Mouse (Mus musculus) spleen, postnatal 14 days (tissue): ENCODE data around the gene Cd22.
"Not testable (repeated sequence)": the region's sequence is repeated elsewhere in the genome, so short reads cannot be mapped to it uniquely, and the experiment has no call there.

Source experiments
- DNase-seq, 2 experiments: peaks; one replicate each; pipeline ENCODE4 v3.0.0; 2021 to 2022; ENCODE audit warnings: low spot score in 2 of 2

The Cd22 gene

DNA sequence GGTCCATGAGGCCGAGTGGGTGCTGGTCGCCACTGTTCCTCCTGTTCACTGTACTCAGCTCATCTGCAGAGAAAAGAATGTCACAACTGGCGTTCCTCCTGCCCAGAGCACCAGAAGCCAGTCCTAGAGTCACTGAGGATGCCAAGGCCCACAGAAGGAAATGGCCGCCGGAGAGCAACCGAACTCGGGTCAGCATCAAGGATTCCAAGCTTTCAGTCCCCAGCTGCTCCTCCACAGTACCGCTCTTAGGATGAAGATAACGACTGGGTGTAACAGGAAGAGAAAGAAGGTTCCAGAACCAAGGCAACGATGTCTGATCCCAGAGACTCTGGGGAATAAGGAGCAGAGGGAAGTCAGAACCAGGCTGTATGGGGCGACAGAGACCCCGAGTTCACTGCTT lies 18.7 kb downstream of the Cd22 start, which contains the start of gene Ffar1:
TSS of gene Ffar1 (minus strand) at position 101 of the 400 bp plus-strand sequence.
- DNase-seq = no peak

- DNase-seq = peak in 1 of 2 experiments; percentile 54
Observed at GRCm38 (mm10) chr7:30859635-30860402, 20.3 kb downstream of the Cd22 start.

DNA sequence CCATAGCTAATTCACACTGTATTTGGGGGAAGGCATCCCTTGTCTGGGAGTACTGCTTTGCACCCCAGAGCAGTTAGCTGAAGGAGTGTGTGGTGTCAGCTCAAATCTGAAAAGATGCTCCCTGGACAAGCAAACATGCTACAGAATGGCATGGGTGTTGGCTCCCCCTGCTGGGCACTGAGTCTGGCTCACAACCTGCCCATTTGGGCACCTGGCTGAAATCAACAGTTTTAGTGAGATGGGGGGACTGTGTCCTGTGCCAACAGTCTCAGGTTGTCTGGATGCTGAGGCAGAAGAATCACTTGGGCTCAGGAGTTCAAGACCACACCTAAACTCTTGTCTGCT lies 20.9 kb downstream of the Cd22 start:
- peak; percentile 60 to 77 for DNase-seq

GRCm38 (mm10) chr7:30857746-30858145 lies 22.4 kb downstream of the Cd22 start:
- no peak for DNase-seq

DNA sequence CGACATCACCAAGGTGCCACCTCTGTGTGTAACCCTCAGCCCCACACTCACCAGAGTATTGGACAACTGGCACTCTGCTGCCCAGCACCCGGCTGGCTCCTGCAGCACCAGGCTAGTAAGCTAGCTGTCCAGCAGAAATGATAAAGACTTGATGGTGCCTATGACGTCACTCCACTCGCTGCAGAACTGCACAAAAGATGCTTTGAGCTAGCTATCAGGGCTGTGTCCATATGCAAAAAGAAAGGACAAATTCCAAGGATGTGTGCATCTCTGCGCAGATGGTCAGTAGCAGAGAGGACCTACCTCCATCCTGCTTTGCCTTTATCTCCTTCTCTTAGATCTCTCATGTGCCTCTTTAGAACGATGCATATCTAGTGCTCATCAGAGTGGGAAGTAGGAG lies 24.1 kb downstream of the Cd22 start, which contains the start of gene Ffar3:
TSS of gene Ffar3 (minus strand) at position 101 of the 400 bp plus-strand sequence.
- DNase-seq = no peak

DNA sequence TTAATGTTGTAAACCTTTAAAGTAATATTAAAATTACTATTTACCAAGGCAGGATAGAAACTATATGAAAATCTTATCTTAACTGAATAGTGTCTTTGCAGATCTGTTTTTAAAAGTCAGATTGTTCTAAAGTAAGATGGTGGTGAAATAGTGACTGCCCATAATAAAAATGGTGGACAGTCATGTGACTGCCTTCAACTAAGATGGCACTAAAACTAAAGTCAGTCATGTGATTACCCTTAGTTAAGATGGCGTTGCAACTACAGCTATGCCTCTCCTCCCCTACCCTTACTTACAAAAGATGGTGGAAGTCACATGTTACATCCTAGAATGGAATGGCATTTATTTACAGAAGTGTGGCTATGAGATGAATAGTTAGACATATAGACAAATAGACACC lies 28.7 kb downstream of the Cd22 start:
- no peak for DNase-seq

GRCm38 (mm10) chr7:30847934-30848333 lies 32.2 kb downstream of the Cd22 start:
- no peak for DNase-seq

DNA sequence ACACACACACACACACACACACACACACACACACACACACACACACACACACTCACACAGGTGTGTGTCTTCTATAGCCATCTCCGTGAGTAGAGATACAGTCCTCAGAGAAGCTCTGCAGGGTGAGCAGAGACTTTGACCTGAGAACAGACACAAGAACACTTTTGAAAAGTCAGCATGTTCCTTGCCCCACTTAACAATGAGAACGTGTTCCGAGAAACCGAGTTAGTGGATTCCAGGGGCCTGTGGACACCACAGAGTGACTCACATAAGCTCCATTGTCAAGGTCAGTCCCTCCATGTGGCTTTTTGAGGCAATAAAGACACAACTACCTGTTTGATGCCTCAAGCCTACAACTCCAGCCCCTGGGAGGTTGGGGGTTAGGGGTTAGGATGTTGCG lies 32.8 kb downstream of the Cd22 start:
- DNase-seq = no peak

- no peak for DNase-seq
Observed at GRCm38 (mm10) chr7:30846505-30847053, 33.6 kb downstream of the Cd22 start.

DNA sequence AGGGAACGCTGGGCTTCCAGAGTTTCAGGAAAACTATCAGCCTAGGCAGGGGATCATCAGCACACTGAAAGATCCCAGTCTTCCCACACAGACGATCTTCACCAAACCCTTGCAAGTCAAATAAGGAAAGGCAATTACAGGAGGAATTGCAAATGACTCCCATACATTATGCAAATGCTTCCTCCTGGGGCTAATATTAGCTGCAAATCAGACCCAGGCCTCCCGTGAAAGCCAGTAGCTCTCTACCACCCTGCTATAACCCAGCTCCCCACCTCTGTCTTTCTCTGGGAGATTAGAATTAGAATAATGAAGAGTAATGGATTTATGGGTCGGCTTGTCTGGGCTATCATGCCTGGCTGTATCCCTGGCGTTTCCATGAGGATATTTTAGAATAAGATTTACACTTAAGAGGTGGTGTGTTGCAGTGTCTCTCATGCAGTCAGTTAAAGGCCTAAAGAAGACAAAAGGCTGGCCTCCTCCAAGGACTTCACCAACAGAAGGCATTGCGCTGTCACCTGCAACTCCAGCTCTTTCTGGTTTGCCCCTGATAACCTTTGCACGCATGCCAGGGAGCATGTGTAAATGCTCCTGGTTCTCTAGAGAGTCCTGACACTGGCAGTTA lies 35.4 kb downstream of the Cd22 start:
- DNase-seq = no peak

DNA sequence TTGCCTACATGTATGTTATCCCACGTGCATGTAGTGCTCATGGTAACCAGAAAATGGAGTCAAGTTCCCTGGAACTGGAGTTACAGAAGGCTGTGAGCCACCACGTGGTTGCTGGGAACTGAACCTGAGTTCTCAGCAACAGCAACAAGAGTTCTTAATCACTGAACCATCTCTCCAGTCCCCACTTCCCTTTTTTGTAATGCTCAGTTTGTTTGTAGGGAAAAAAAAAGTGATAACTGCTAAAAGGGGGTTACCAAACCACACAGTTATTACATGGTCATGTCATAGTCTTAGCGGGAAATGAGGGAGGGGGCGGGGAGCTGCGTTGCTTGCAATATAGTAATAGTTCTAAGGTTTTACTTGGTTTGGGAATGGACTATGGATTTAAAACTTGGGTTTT lies 38.0 kb downstream of the Cd22 start:
- DNase-seq = no peak

- DNase-seq = no peak
Observed at GRCm38 (mm10) chr7:30841379-30841778, 38.8 kb downstream of the Cd22 start.

DNA sequence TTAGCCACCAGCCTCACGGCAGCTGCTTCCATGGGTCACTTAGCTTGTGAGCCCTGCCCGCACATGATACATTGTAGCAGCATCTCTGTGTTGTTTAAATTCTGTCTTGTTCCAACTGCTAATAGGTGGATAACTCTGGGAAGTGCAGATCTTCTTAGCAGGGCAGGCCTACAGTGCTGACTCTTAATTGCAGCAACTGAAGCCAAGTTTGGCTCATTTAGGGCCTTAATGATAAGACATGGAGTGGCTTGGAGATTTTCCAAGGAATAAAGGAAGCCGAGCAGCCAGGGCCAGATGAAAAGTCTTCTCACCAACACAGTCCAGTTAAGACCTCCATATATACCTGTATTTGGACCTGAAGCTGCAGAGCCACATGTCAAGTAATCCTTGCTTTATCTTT lies 39.8 kb downstream of the Cd22 start:
- no peak for DNase-seq

GRCm38 (mm10) chr7:30837277-30837676 lies 42.9 kb downstream of the Cd22 start:
- no peak for DNase-seq

GRCm38 (mm10) chr7:30832684-30833083 lies 47.5 kb downstream of the Cd22 start:
- not testable (repeated sequence) for DNase-seq

DNA sequence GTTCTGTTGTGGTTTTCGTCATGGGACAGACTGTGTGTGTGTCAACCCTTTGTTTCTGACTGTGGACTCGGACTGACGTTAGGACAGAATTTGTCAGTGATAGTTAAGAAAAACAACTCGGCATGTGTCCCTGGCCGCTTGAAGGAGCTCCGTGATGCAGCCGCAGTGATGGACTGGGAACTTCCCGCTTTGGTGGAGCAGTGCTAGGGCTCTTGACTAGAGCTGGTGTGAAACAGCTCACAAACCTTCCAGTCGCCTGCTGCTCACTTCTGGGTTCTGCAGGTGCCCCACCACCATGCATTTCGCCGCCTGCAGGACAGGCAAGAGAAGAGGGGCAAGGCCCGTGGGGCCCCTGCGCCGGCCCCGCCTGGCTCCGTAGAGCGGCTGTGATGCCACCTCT lies 47.9 kb downstream of the Cd22 start:
- DNase-seq = no peak

GRCm38 (mm10) chr7:30829428-30829827 lies 50.7 kb downstream of the Cd22 start:
- DNase-seq = no peak

GRCm38 (mm10) chr7:30828871-30829270 lies 51.3 kb downstream of the Cd22 start:
- not testable (repeated sequence) for DNase-seq

DNA sequence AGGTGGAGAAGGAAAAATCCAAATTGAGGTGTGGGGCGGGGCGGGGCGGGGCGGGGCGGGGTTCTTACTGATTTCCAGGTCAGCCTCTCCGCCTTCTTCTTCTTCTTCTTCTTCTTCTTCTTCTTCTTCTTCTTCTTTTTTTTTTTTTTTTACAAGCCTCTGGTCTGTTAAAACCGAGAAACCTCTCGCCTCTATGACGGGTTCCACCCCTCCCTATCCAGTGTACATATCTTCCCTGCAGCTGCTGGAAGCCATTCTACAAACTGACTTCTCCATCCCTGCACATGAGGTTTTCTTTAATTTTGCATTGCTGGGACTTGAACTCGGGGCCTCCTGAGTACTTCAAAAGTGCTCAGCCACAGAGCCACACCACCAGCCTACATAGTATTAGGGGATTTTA lies 53.5 kb downstream of the Cd22 start:
- no peak for DNase-seq

- no peak for DNase-seq
Observed at GRCm38 (mm10) chr7:30824306-30824705, 55.8 kb downstream of the Cd22 start.

- DNase-seq = no peak
Observed at GRCm38 (mm10) chr7:30823675-30824074, 56.5 kb downstream of the Cd22 start, which contains the start of gene Ffar2. TSS of gene Ffar2 (minus strand) at chr7:30823775.

GRCm38 (mm10) chr7:30821532-30821931 lies 58.6 kb downstream of the Cd22 start:
- no peak for DNase-seq

- DNase-seq = no peak
Observed at GRCm38 (mm10) chr7:30820854-30821445, 59.2 kb downstream of the Cd22 start.
